Mouse (Mus musculus) MEL (cell line): ENCODE measurements around the gene Hilpda. TPM values are rescaled to one million over a fixed set of nuclear protein-coding genes. Genes with fewer than 3 reads are reported as not detected.

Experiments
- DNase-seq: peaks from one replicate; pipeline ENCODE4 v3.0.0; 2011; ENCODE audit warnings: low read depth, low spot score
- H3K27ac ChIP-seq: 2 replicates; pipeline ENCODE4 v1.5.1; 2012; ENCODE audit warnings: low read depth, mild to moderate bottlenecking, control low read depth, low read length, moderate library complexity; ENCODE audit not compliant: control insufficient read depth
- H3K27me3 ChIP-seq, 2 experiments: fragments of 150-350 bp in 1 of 2; sonication (generic) in 1 of 2; 2 replicates each; pipeline ENCODE4 v1.6.1; 2012; ENCODE audit warnings: low read length in 2 of 2, mild to moderate bottlenecking in 2 of 2, improper control_type of control experiment in 1 of 2, moderate library complexity in 1 of 2; ENCODE audit not compliant: insufficient read depth in 2 of 2, control insufficient read depth in 1 of 2
- H3K36me3 ChIP-seq, 2 experiments: 2 replicates each; pipeline ENCODE4 v1.6.1; 2012 to 2014; ENCODE audit warnings: low read length in 2 of 2, improper control_type of control experiment in 1 of 2, inconsistent platforms in 1 of 2, mild to moderate bottlenecking in 1 of 2; ENCODE audit not compliant: insufficient read depth in 2 of 2, control insufficient read depth in 1 of 2
- H3K4me1 ChIP-seq, 2 experiments: fragments of 150-350 bp in 1 of 2; sonication (generic) in 1 of 2; 2 replicates each; pipeline ENCODE4 v1.6.1; 2012; ENCODE audit warnings: low read length in 2 of 2, improper control_type of control experiment in 1 of 2, mild to moderate bottlenecking in 1 of 2; ENCODE audit not compliant: insufficient read depth in 2 of 2, control insufficient read depth in 1 of 2
- H3K4me3 ChIP-seq, 2 experiments: fragments of 150-350 bp in 1 of 2; sonication (generic) in 1 of 2; 2 replicates each; pipeline ENCODE4 v1.5.1; 2012; ENCODE audit warnings: low read depth in 2 of 2, low read length in 2 of 2, mild to moderate bottlenecking in 2 of 2, moderate library complexity in 2 of 2, control low read depth in 1 of 2, improper control_type of control experiment in 1 of 2; ENCODE audit not compliant: control insufficient read depth in 1 of 2, insufficient read depth in 1 of 2
- H3K79me2 ChIP-seq: 2 replicates; pipeline ENCODE4 v1.6.1; 2012; ENCODE audit warnings: mild to moderate bottlenecking, low read length, moderate library complexity; ENCODE audit not compliant: control insufficient read depth, poor library complexity, insufficient read depth
- H3K9ac ChIP-seq: 2 replicates; pipeline ENCODE4 v1.6.1; 2012; ENCODE audit warnings: low read depth, mild to moderate bottlenecking, control low read depth, low read length, moderate library complexity; ENCODE audit not compliant: control insufficient read depth, poor library complexity, severe bottlenecking
- H3K9me3 ChIP-seq: fragments of 150-350 bp; sonication (generic); replicated peaks from 2 replicates; pipeline ENCODE4 v1.6.1; 2012; ENCODE audit warnings: mild to moderate bottlenecking, low read length, improper control_type of control experiment, moderate library complexity; ENCODE audit not compliant: insufficient read depth
- BHLHE40 ChIP-seq: IDR thresholded peaks from 2 replicates; pipeline ENCODE4 v1.6.1; 2012; ENCODE audit warnings: low read depth, mild to moderate bottlenecking, inconsistent platforms, low read length, improper control_type of control experiment, borderline replicate concordance
- CTCF ChIP-seq, 3 experiments: IDR thresholded peaks in 2 of 3; conservative IDR thresholded peaks in 1 of 3; 2 replicates each; pipeline ENCODE4 v1.5.1; 2011 to 2012; ENCODE audit warnings: low read length in 3 of 3, low read depth in 2 of 3, mild to moderate bottlenecking in 2 of 3, improper control_type of control experiment in 1 of 3, inconsistent platforms in 1 of 3, mixed read lengths in 1 of 3, moderate library complexity in 1 of 3; ENCODE audit not compliant: control insufficient read depth in 1 of 3, insufficient read depth in 1 of 3, poor library complexity in 1 of 3, severe bottlenecking in 1 of 3
- E2F4 ChIP-seq: IDR thresholded peaks from 2 replicates; pipeline ENCODE4 v1.6.1; 2011; ENCODE audit warnings: low read depth, low read length, improper control_type of control experiment, borderline replicate concordance
- ELF1 ChIP-seq: IDR thresholded peaks from 2 replicates; pipeline ENCODE4 v1.6.1; 2014; ENCODE audit warnings: low read depth, mild to moderate bottlenecking, inconsistent platforms, low read length, improper control_type of control experiment, moderate library complexity
- EP300 ChIP-seq, 2 experiments: IDR thresholded peaks; 2 replicates each; pipeline ENCODE4 v1.6.1; 2011; ENCODE audit warnings: improper control_type of control experiment in 2 of 2, low read length in 2 of 2, low read depth in 1 of 2, mild to moderate bottlenecking in 1 of 2
- HCFC1 ChIP-seq: IDR thresholded peaks from 2 replicates; pipeline ENCODE4 v1.6.1; 2012; ENCODE audit warnings: low read depth, mild to moderate bottlenecking, inconsistent platforms, low read length, improper control_type of control experiment, moderate library complexity
- KAT2A ChIP-seq: conservative IDR thresholded peaks from 2 replicates; pipeline ENCODE4 v1.6.1; 2012; ENCODE audit warnings: low read depth, low read length, improper control_type of control experiment, inconsistent platforms
- MAX ChIP-seq: IDR thresholded peaks from 2 replicates; pipeline ENCODE4 v1.6.1; 2011; ENCODE audit warnings: low read length, improper control_type of control experiment
- MAZ ChIP-seq: IDR thresholded peaks from 2 replicates; pipeline ENCODE4 v1.6.1; 2012; ENCODE audit warnings: low read depth, mild to moderate bottlenecking, inconsistent platforms, low read length, improper control_type of control experiment
- MXI1 ChIP-seq: IDR thresholded peaks from 2 replicates; pipeline ENCODE4 v1.6.1; 2011; ENCODE audit warnings: mild to moderate bottlenecking, low read depth, low read length, improper control_type of control experiment
- MYC ChIP-seq: IDR thresholded peaks from 2 replicates; pipeline ENCODE4 v1.6.1; 2011; ENCODE audit warnings: low read depth, mild to moderate bottlenecking, low read length, improper control_type of control experiment, moderate library complexity
- NELFE ChIP-seq: IDR thresholded peaks from 2 replicates; pipeline ENCODE4 v1.6.1; 2011; ENCODE audit warnings: low read depth, low read length, improper control_type of control experiment
- NRF1 ChIP-seq: IDR thresholded peaks from 2 replicates; pipeline ENCODE4 v1.6.1; 2014; ENCODE audit warnings: low read depth, mild to moderate bottlenecking, inconsistent platforms, low read length, improper control_type of control experiment, moderate library complexity; ENCODE audit not compliant: poor library complexity, insufficient read depth, severe bottlenecking
- POLR2A ChIP-seq, 2 experiments: IDR thresholded peaks; 2 replicates each; pipeline ENCODE4 v1.6.1; 2011 to 2012; ENCODE audit warnings: low read length in 2 of 2, mild to moderate bottlenecking in 2 of 2, control low read depth in 1 of 2, improper control_type of control experiment in 1 of 2, low read depth in 1 of 2, moderate library complexity in 1 of 2; ENCODE audit not compliant: control insufficient read depth in 1 of 2, insufficient read depth in 1 of 2, poor library complexity in 1 of 2
- POLR2AphosphoS2 ChIP-seq: IDR thresholded peaks from 2 replicates; pipeline ENCODE4 v1.6.1; 2011; ENCODE audit warnings: low read length, improper control_type of control experiment
- RCOR1 ChIP-seq: IDR thresholded peaks from 2 replicates; pipeline ENCODE4 v1.6.1; 2012; ENCODE audit warnings: low read depth, mild to moderate bottlenecking, inconsistent platforms, low read length, improper control_type of control experiment
- SIN3A ChIP-seq: IDR thresholded peaks from 2 replicates; pipeline ENCODE4 v1.6.1; 2012; ENCODE audit warnings: low read length, improper control_type of control experiment, inconsistent platforms
- TBP ChIP-seq: IDR thresholded peaks from 2 replicates; pipeline ENCODE4 v1.8.0; 2011; ENCODE audit warnings: low read depth, low read length, improper control_type of control experiment
- UBTF ChIP-seq: IDR thresholded peaks from 2 replicates; pipeline ENCODE4 v1.6.1; 2012; ENCODE audit warnings: low read depth, mild to moderate bottlenecking, inconsistent platforms, low read length, improper control_type of control experiment, moderate library complexity, borderline replicate concordance; ENCODE audit not compliant: insufficient read depth
- USF1 ChIP-seq: IDR thresholded peaks from 2 replicates; pipeline ENCODE4 v1.6.1; 2014; ENCODE audit warnings: low read depth, mild to moderate bottlenecking, inconsistent platforms, low read length, improper control_type of control experiment, moderate library complexity
- ZKSCAN1 ChIP-seq: IDR thresholded peaks from 2 replicates; pipeline ENCODE4 v1.6.1; 2012; ENCODE audit warnings: low read depth, mild to moderate bottlenecking, inconsistent platforms, low read length, improper control_type of control experiment, moderate library complexity
- ZMIZ1 ChIP-seq: IDR thresholded peaks from 2 replicates; pipeline ENCODE4 v1.6.1; 2012; ENCODE audit warnings: low read depth, mild to moderate bottlenecking, inconsistent platforms, low read length, improper control_type of control experiment, moderate library complexity
- ZNF384 ChIP-seq: IDR thresholded peaks from 2 replicates; pipeline ENCODE4 v1.6.1; 2012; ENCODE audit warnings: low read depth, mild to moderate bottlenecking, inconsistent platforms, low read length, improper control_type of control experiment
- polyA plus RNA-seq, 2 experiments: library from polyadenylated mRNA; stranded (reverse) in 1 of 2; unstranded in 1 of 2; fragments of >175 nt in 1 of 2; fragments of >200 nt in 1 of 2; gene quantifications; 2 replicates each; pipeline versions ENCODE4 v1.2.1 to v1.2.4; 2012; ENCODE audit warnings: low replicate concordance in 2 of 2, low read depth in 1 of 2; ENCODE audit not compliant: insufficient read length in 2 of 2, insufficient read depth in 1 of 2, missing spikeins in 1 of 2
- total RNA-seq: library from RNA; depleted of rRNA; stranded (reverse); fragments of 300-350 nt; gene quantifications from 2 replicates; pipeline ENCODE4 v1.2.3, GENCODE M21; 2012; rRNA removed

Gene Hilpda
- 15.6 and 18.1 TPM in 2 replicates for total RNA-seq
- polyA plus RNA-seq, result 10 to 100 TPM in 1 of 2 experiments, not detected in 1; 17.0 TPM

- H3K9ac ChIP-seq, result peak within 1 kb of the TSS; percentile 77
- H3K4me1 ChIP-seq, result peaks cover 0 to 8% of the 10 kb centered on the region in 2 experiments; a peak in 1 of 4 replicates
- TF ChIP-seq MAX (peak; percentile 93), RCOR1 (no peak), KAT2A (no peak), POLR2AphosphoS2 (peak; percentile 97), BHLHE40 (peak; percentile 50; the same call in 1 of the 2 replicates), ELF1 (0 out of 2 replicates have a peak, but pooled peaks have one; percentile 42), NELFE (peak; percentile 93), ZKSCAN1 (no peak), SIN3A (peak; percentile 63), E2F4 (no peak; the same call in 1 of the 2 replicates), POLR2A (IDR thresholded peaks at IDR 0.05; ENCODE audit: control insufficient read depth in 1 of 2, insufficient read depth in 1 of 2, low read depth in 1 of 2, low read length in 2 of 2, poor library complexity in 1 of 2) (peak; percentile 85 to 96), ZNF384 (peak; percentile 59), ZMIZ1 (peak; percentile 90; the same call in 1 of the 2 replicates), MAZ (no peak; the same call in 1 of the 2 replicates), USF1 (0 out of 2 replicates have a peak, but pooled peaks have one; percentile 20), TBP (no peak; the same call in 1 of the 2 replicates), CTCF (IDR thresholded peaks at IDR 0.05 in 2 of 3, conservative IDR thresholded peaks at IDR 0.05 in 1 of 3; ENCODE audit: control insufficient read depth in 1 of 3, insufficient read depth in 1 of 3, low read depth in 2 of 3, low read length in 3 of 3, poor library complexity in 1 of 3, severe bottlenecking in 1 of 3) (0 out of 6 replicates have a peak, but pooled peaks of 1 of the 3 experiments have one; percentile 0), EP300 (IDR thresholded peaks at IDR 0.05; ENCODE audit: low read depth in 1 of 2, low read length in 2 of 2) (0 out of 4 replicates have a peak, but pooled peaks of 1 of the 2 experiments have one; percentile 27), MXI1 (peak; percentile 88), NRF1 (peak; percentile 92), HCFC1 (peak; percentile 68), UBTF (no peak), MYC (peak; percentile 81)
- peaks cover 5 to 16% of the 10 kb centered on the region in 2 experiments for H3K27me3 ChIP-seq
- no peaks in the 10 kb centered on the region for H3K9me3 ChIP-seq
- H3K4me3 ChIP-seq, result peak within 1 kb of the TSS; percentile 66 to 74
- peak; percentile 98 for DNase-seq
- H3K79me2 ChIP-seq, result peaks cover 3% of the 10 kb centered on the region
- peaks cover 0 to 9% of the 10 kb centered on the region in 2 experiments; a peak in 3 of 4 replicates for H3K36me3 ChIP-seq
- H3K27ac ChIP-seq, result peak within 1 kb of the TSS; percentile 86
Measured at GRCm38 (mm10) chr6:29272312-29273072, at the start of gene Hilpda. TSS of gene Hilpda (plus strand) at chr6:29272488.
